Mouse (Mus musculus) midbrain, postnatal 0 days (tissue): ENCODE measurements around the gene Klrg1. TPM values are rescaled to one million over a fixed set of nuclear protein-coding genes. Genes with fewer than 3 reads are reported as not detected.

Source experiments
- ATAC-seq: fragments of 200-750 bp; cut with Nextera tagmentation; 2 replicates; pipeline ENCODE4 v1.8.0; 2017; ENCODE audit warnings: moderate number of reproducible peaks, mild to moderate bottlenecking, moderate TSS enrichment, moderate library complexity; ENCODE audit not compliant: low FRiP score
- DNase-seq: peaks from one replicate; pipeline ENCODE4 v3.0.0-alpha.2; 2015; ENCODE audit warnings: low spot score
- H3K27ac ChIP-seq: fragments of 300-500 bp; sonication (generic); 2 replicates; pipeline ENCODE4 v1.5.1; 2014; ENCODE audit warnings: low read depth, mild to moderate bottlenecking, low read length, mixed read lengths
- H3K27me3 ChIP-seq: fragments of 300-500 bp; sonication (generic); 2 replicates; pipeline ENCODE4 v1.6.1; 2014; ENCODE audit warnings: low read length, control low read depth, mixed read lengths; ENCODE audit not compliant: insufficient read depth
- H3K36me3 ChIP-seq: fragments of 300-500 bp; sonication (generic); 2 replicates; pipeline ENCODE4 v1.6.1; 2014; ENCODE audit warnings: low read length, control low read depth, mixed read lengths; ENCODE audit not compliant: insufficient read depth
- H3K4me1 ChIP-seq: fragments of 300-500 bp; sonication (generic); 2 replicates; pipeline ENCODE4 v1.6.1; 2014; ENCODE audit warnings: mild to moderate bottlenecking, control low read depth, antibody characterized with exemption, low read length, mixed read lengths; ENCODE audit not compliant: insufficient read depth
- H3K4me2 ChIP-seq: fragments of 300-500 bp; sonication (generic); 2 replicates; pipeline ENCODE4 v1.6.1; 2014; ENCODE audit warnings: low read depth, mild to moderate bottlenecking, low read length, mixed read lengths; ENCODE audit not compliant: poor library complexity, severe bottlenecking
- H3K4me3 ChIP-seq: fragments of 300-500 bp; sonication (generic); 2 replicates; pipeline ENCODE4 v1.5.1; 2014; ENCODE audit warnings: low read depth, mild to moderate bottlenecking, low read length, moderate library complexity
- H3K9ac ChIP-seq: fragments of 300-500 bp; sonication (generic); replicated peaks from 2 replicates; pipeline ENCODE4 v1.6.1; 2014; ENCODE audit warnings: mild to moderate bottlenecking, low read length, moderate library complexity, mixed read lengths; ENCODE audit not compliant: poor library complexity, severe bottlenecking
- H3K9me3 ChIP-seq: fragments of 300-500 bp; sonication (generic); 2 replicates; pipeline ENCODE4 v1.6.1; 2016; ENCODE audit warnings: low read length, control low read depth
- CTCF ChIP-seq: IDR thresholded peaks from 2 replicates; pipeline ENCODE4 v1.5.1; 2016; ENCODE audit warnings: antibody characterized with exemption, mild to moderate bottlenecking
- WGBS: fragments of 180-500 bp; shearing (Covaris S2); extraction: QIAGEN DNeasy Blood & Tissue Kit; methylation state at CpG from one replicate; pipeline ENCODE4 v1.1.7; 2014; 5-methylcytosine and 5-hydroxymethylcytosine counted together
- polyA plus RNA-seq: library from polyadenylated mRNA; unstranded; fragments of >200 nt; fragmentation: Nextera tagmentation; extraction: Ambion mirVana; gene quantifications from 2 replicates; pipeline ENCODE4 v1.2.1, GENCODE M21; 2015
- total RNA-seq: library from RNA; depleted of rRNA; stranded (reverse); fragments of >200 nt; gene quantifications from 2 replicates; pipeline ENCODE4 v1.2.3, GENCODE M21; 2014

The Klrg1 gene
- total and polyA plus RNA-seq, 2 experiments from 2014 or later: 0.33 to 1.9 TPM

- H3K27me3 ChIP-seq: no peaks in the 10 kb centered on the region
- no peak overlapping the region for H3K9ac ChIP-seq
- H3K36me3 ChIP-seq: no peaks in the 10 kb centered on the region
- DNase-seq (no peak), ATAC-seq (no peak)
- H3K27ac ChIP-seq: no peak overlapping the region
- no peak for TF ChIP-seq CTCF
- 76% methylated on average over 4 of the region's 4 CpGs for WGBS
- H3K9me3 ChIP-seq: no peaks in the 10 kb centered on the region
- H3K4me1 ChIP-seq: no peaks in the 10 kb centered on the region
- no peak overlapping the region for H3K4me3 ChIP-seq
- no peak overlapping the region for H3K4me2 ChIP-seq
These were observed 1.6 kb upstream of the Klrg1 start for GRCm38 (mm10) chr6:122284304-122284703.

GRCm38 (mm10) chr6:122283429-122283828 lies 747 bp upstream of the Klrg1 start:
- no peak for TF ChIP-seq CTCF
- no peak for ATAC-seq

GRCm38 (mm10) chr6:122276565-122276964 lies 6.1 kb downstream of the Klrg1 start:
- Histone ChIP-seq H3K27ac (no peak overlapping the region), H3K36me3 (no peaks in the 10 kb centered on the region), H3K4me2 (no peak overlapping the region), H3K9me3 (no peaks in the 10 kb centered on the region), H3K4me3 (no peak overlapping the region), H3K9ac (no peak overlapping the region), H3K27me3 (no peaks in the 10 kb centered on the region), H3K4me1 (no peaks in the 10 kb centered on the region)
- DNase-seq (no peak), ATAC-seq (no peak)
- 90% methylated on average over 7 of the region's 7 CpGs for WGBS
- no peak for TF ChIP-seq CTCF

More at GRCm38 (mm10) chr6:122283429-122283828, 747 bp upstream of the Klrg1 start:
- H3K36me3 ChIP-seq: no peaks in the 10 kb centered on the region
- no peak overlapping the region for H3K4me3 ChIP-seq
- H3K27me3 ChIP-seq: no peaks in the 10 kb centered on the region
- no peak overlapping the region for H3K9ac ChIP-seq
- no peak overlapping the region for H3K27ac ChIP-seq
- WGBS: 98% methylated on average over 2 of the region's 2 CpGs
- no peaks in the 10 kb centered on the region for H3K4me1 ChIP-seq
- no peak overlapping the region for H3K4me2 ChIP-seq
- no peaks in the 10 kb centered on the region for H3K9me3 ChIP-seq
- DNase-seq: no peak

GRCm38 (mm10) chr6:122274546-122274945 lies 8.1 kb downstream of the Klrg1 start:
- Histone ChIP-seq H3K27me3 (no peaks in the 10 kb centered on the region), H3K4me1 (no peaks in the 10 kb centered on the region), H3K27ac (no peak overlapping the region), H3K9ac (no peak overlapping the region), H3K36me3 (no peaks in the 10 kb centered on the region), H3K4me3 (no peak overlapping the region), H3K4me2 (no peak overlapping the region), H3K9me3 (no peaks in the 10 kb centered on the region)
- WGBS: 66% methylated on average over 5 of the region's 5 CpGs
- DNase-seq (no peak), ATAC-seq (no peak)
- no peak for TF ChIP-seq CTCF

GRCm38 (mm10) chr6:122270152-122270551 lies 12.5 kb downstream of the Klrg1 start:
- TF ChIP-seq CTCF: no peak
- WGBS: 82% methylated on average over 11 of the region's 11 CpGs

GRCm38 (mm10) chr6:122269170-122269569 lies 13.5 kb downstream of the Klrg1 start:
- WGBS: 86% methylated on average over 4 of the region's 4 CpGs
- Histone ChIP-seq H3K27ac (no peak overlapping the region), H3K4me2 (no peak overlapping the region), H3K9me3 (no peaks in the 10 kb centered on the region), H3K4me3 (no peak overlapping the region), H3K9ac (no peak overlapping the region), H3K4me1 (no peaks in the 10 kb centered on the region), H3K27me3 (no peaks in the 10 kb centered on the region), H3K36me3 (no peaks in the 10 kb centered on the region)
- TF ChIP-seq CTCF: no peak
- ATAC-seq: no peak
- no peak for DNase-seq

More at GRCm38 (mm10) chr6:122270152-122270551, 12.5 kb downstream of the Klrg1 start:
- no peak overlapping the region for H3K4me3 ChIP-seq
- H3K9ac ChIP-seq: no peak overlapping the region
- H3K27me3 ChIP-seq: no peaks in the 10 kb centered on the region
- H3K36me3 ChIP-seq: no peaks in the 10 kb centered on the region
- H3K4me1 ChIP-seq: no peaks in the 10 kb centered on the region
- H3K4me2 ChIP-seq: no peak overlapping the region
- H3K27ac ChIP-seq: no peak overlapping the region
- ATAC-seq: no peak
- H3K9me3 ChIP-seq: no peaks in the 10 kb centered on the region
- no peak for DNase-seq
